Mouse (Mus musculus) midbrain, embryonic 15.5 days (tissue): Measurements from ENCODE around the gene Mfsd2a. TPM values are rescaled to one million over a fixed set of nuclear protein-coding genes. Genes with fewer than 3 reads are reported as not detected.

Experiments
- ATAC-seq: fragments of 200-750 bp; cut with Nextera tagmentation; replicated peaks from 2 replicates; pipeline ENCODE4 v1.8.0; 2017; ENCODE audit warnings: moderate TSS enrichment
- H3K27ac ChIP-seq: fragments of 300-500 bp; sonication (generic); 2 replicates; pipeline ENCODE4 v1.5.1; 2015; ENCODE audit warnings: mild to moderate bottlenecking, inconsistent platforms
- H3K27me3 ChIP-seq: fragments of 300-500 bp; sonication (generic); replicated peaks from 2 replicates; pipeline ENCODE4 v1.6.1; 2015; ENCODE audit warnings: inconsistent platforms
- H3K36me3 ChIP-seq: fragments of 300-500 bp; sonication (generic); replicated peaks from 2 replicates; pipeline ENCODE4 v1.6.1; 2015; ENCODE audit warnings: inconsistent platforms
- H3K4me1 ChIP-seq: fragments of 300-500 bp; sonication (generic); 2 replicates; pipeline ENCODE4 v1.6.1; 2015; ENCODE audit warnings: inconsistent platforms
- H3K4me2 ChIP-seq: fragments of 300-500 bp; sonication (generic); 2 replicates; pipeline ENCODE4 v1.6.1; 2015; ENCODE audit warnings: inconsistent platforms, mild to moderate bottlenecking, moderate library complexity
- H3K4me3 ChIP-seq: fragments of 300-500 bp; sonication (generic); 2 replicates; pipeline ENCODE4 v1.5.1; 2015; ENCODE audit warnings: mild to moderate bottlenecking, inconsistent platforms
- H3K9ac ChIP-seq: fragments of 300-500 bp; sonication (generic); 2 replicates; pipeline ENCODE4 v1.6.1; 2015; ENCODE audit warnings: mild to moderate bottlenecking, inconsistent platforms
- H3K9me3 ChIP-seq: fragments of 300-500 bp; sonication (generic); 2 replicates; pipeline ENCODE4 v1.6.1; 2016; ENCODE audit warnings: inconsistent platforms
- WGBS: fragments of 180-500 bp; shearing (Covaris S2); methylation state at CpG from one replicate; pipeline ENCODE4 v1.1.7; 2015; ENCODE audit warnings: mixed read lengths; 5-methylcytosine and 5-hydroxymethylcytosine counted together
- polyA plus RNA-seq: library from polyadenylated mRNA; unstranded; fragments of >200 nt; fragmentation: Nextera tagmentation; extraction: Ambion mirVana; gene quantifications from 2 replicates; pipeline ENCODE4 v1.2.1, GENCODE M21; 2015

Gene Mfsd2a
- polyA plus RNA-seq, 1 experiment from 2014 or later, result 36.0 TPM

- H3K4me3 ChIP-seq, result no peak overlapping the region
- no peak for ATAC-seq
- H3K27me3 ChIP-seq, result no peaks in the 10 kb centered on the region
- H3K4me1 ChIP-seq, result no peaks in the 10 kb centered on the region
- 89% methylated on average over 15 of the region's 15 CpGs for WGBS
- no peaks in the 10 kb centered on the region for H3K9me3 ChIP-seq
- no peak overlapping the region for H3K4me2 ChIP-seq
- no peaks in the 10 kb centered on the region for H3K36me3 ChIP-seq
- no peak overlapping the region for H3K27ac ChIP-seq
- no peak overlapping the region for H3K9ac ChIP-seq
Observed at GRCm38 (mm10) chr4:122923392-122924344, 37.3 kb downstream of the Mfsd2a start.

GRCm38 (mm10) chr4:122922841-122923240 lies 38.1 kb downstream of the Mfsd2a start:
- H3K9ac ChIP-seq, result no peak overlapping the region
- ATAC-seq, result no peak
- no peaks in the 10 kb centered on the region for H3K27me3 ChIP-seq
- no peak overlapping the region for H3K27ac ChIP-seq
- H3K36me3 ChIP-seq, result no peaks in the 10 kb centered on the region
- no peak overlapping the region for H3K4me3 ChIP-seq
- H3K4me1 ChIP-seq, result no peaks in the 10 kb centered on the region
- no peaks in the 10 kb centered on the region for H3K9me3 ChIP-seq
- 0% methylated on average over 1 of the region's 1 CpGs for WGBS
- H3K4me2 ChIP-seq, result no peak overlapping the region

GRCm38 (mm10) chr4:122915985-122916384 lies 45.0 kb downstream of the Mfsd2a start:
- Histone ChIP-seq H3K36me3 (no peaks in the 10 kb centered on the region), H3K4me2 (no peak overlapping the region), H3K4me3 (no peak overlapping the region), H3K4me1 (no peaks in the 10 kb centered on the region), H3K27me3 (no peaks in the 10 kb centered on the region), H3K27ac (no peak overlapping the region), H3K9ac (no peak overlapping the region), H3K9me3 (no peaks in the 10 kb centered on the region)
- no peak for ATAC-seq
- WGBS, result 85% methylated on average over 4 of the region's 4 CpGs

- Histone ChIP-seq H3K9me3 (no peaks in the 10 kb centered on the region), H3K4me2 (no peak overlapping the region), H3K4me1 (peaks cover 7% of the 10 kb centered on the region; the same call in 1 of the 2 replicates), H3K27me3 (no peaks in the 10 kb centered on the region), H3K9ac (no peak overlapping the region), H3K27ac (no peak overlapping the region), H3K4me3 (no peak overlapping the region), H3K36me3 (no peaks in the 10 kb centered on the region)
- WGBS, result 73% methylated on average over 7 of the region's 7 CpGs
- ATAC-seq, result no peak
Observed at GRCm38 (mm10) chr4:122914186-122914585, 46.8 kb downstream of the Mfsd2a start.

GRCm38 (mm10) chr4:122912613-122913012 lies 48.4 kb downstream of the Mfsd2a start:
- no peaks in the 10 kb centered on the region for H3K9me3 ChIP-seq
- H3K9ac ChIP-seq, result no peak overlapping the region
- WGBS, result 77% methylated on average over 5 of the region's 5 CpGs
- no peaks in the 10 kb centered on the region for H3K36me3 ChIP-seq
- no peak overlapping the region for H3K27ac ChIP-seq
- no peak for ATAC-seq
- H3K4me2 ChIP-seq, result no peak overlapping the region
- no peaks in the 10 kb centered on the region for H3K27me3 ChIP-seq
- H3K4me1 ChIP-seq, result peaks cover 13% of the 10 kb centered on the region; the same call in 1 of the 2 replicates
- H3K4me3 ChIP-seq, result no peak overlapping the region

GRCm38 (mm10) chr4:122910577-122910976 lies 50.4 kb downstream of the Mfsd2a start:
- Histone ChIP-seq H3K36me3 (no peaks in the 10 kb centered on the region), H3K4me2 (no peak overlapping the region), H3K4me1 (peaks cover 13% of the 10 kb centered on the region; the same call in 1 of the 2 replicates), H3K9me3 (no peaks in the 10 kb centered on the region), H3K9ac (no peak overlapping the region), H3K27me3 (no peaks in the 10 kb centered on the region), H3K27ac (no peak overlapping the region), H3K4me3 (no peak overlapping the region)
- WGBS, result 61% methylated on average over 6 of the region's 6 CpGs
- no peak for ATAC-seq

- H3K4me3 ChIP-seq, result no peak overlapping the region
- no peaks in the 10 kb centered on the region for H3K36me3 ChIP-seq
- WGBS, result 13% methylated on average over 12 of the region's 12 CpGs
- H3K4me1 ChIP-seq, result peaks cover 13% of the 10 kb centered on the region; the same call in 1 of the 2 replicates
- no peaks in the 10 kb centered on the region for H3K9me3 ChIP-seq
- peak overlapping the region; percentile 42 for H3K4me2 ChIP-seq
- H3K27ac ChIP-seq, result peak overlapping the region; percentile 49; the same call in 1 of the 2 replicates
- peak; percentile 84 for ATAC-seq
- no peaks in the 10 kb centered on the region for H3K27me3 ChIP-seq
- H3K9ac ChIP-seq, result no peak overlapping the region
Observed at GRCm38 (mm10) chr4:122909572-122910189, 51.3 kb downstream of the Mfsd2a start.

GRCm38 (mm10) chr4:122905359-122905758 lies 55.6 kb downstream of the Mfsd2a start:
- no peaks in the 10 kb centered on the region for H3K27me3 ChIP-seq
- H3K27ac ChIP-seq, result no peak overlapping the region
- ATAC-seq, result no peak
- 88% methylated on average over 10 of the region's 10 CpGs for WGBS
- no peaks in the 10 kb centered on the region for H3K36me3 ChIP-seq
- H3K9ac ChIP-seq, result no peak overlapping the region
- no peak overlapping the region for H3K4me3 ChIP-seq
- peaks cover 13% of the 10 kb centered on the region; the same call in 1 of the 2 replicates for H3K4me1 ChIP-seq
- H3K9me3 ChIP-seq, result no peaks in the 10 kb centered on the region
- H3K4me2 ChIP-seq, result no peak overlapping the region

- Histone ChIP-seq H3K27me3 (no peaks in the 10 kb centered on the region), H3K9me3 (no peaks in the 10 kb centered on the region), H3K4me1 (peaks cover under 1% of the 10 kb centered on the region; the same call in 1 of the 2 replicates), H3K4me2 (no peak overlapping the region), H3K27ac (no peak overlapping the region), H3K9ac (no peak overlapping the region), H3K4me3 (no peak overlapping the region), H3K36me3 (no peaks in the 10 kb centered on the region)
- ATAC-seq, result no peak
- 97% methylated on average over 3 of the region's 3 CpGs for WGBS
Observed at GRCm38 (mm10) chr4:122903709-122904108, 57.3 kb downstream of the Mfsd2a start.

- no peak overlapping the region for H3K4me3 ChIP-seq
- WGBS, result 39% methylated on average over 6 of the region's 6 CpGs
- H3K4me1 ChIP-seq, result no peaks in the 10 kb centered on the region
- H3K9ac ChIP-seq, result no peak overlapping the region
- H3K9me3 ChIP-seq, result no peaks in the 10 kb centered on the region
- H3K27me3 ChIP-seq, result no peaks in the 10 kb centered on the region
- H3K27ac ChIP-seq, result no peak overlapping the region
- no peaks in the 10 kb centered on the region for H3K36me3 ChIP-seq
- no peak for ATAC-seq
- H3K4me2 ChIP-seq, result no peak overlapping the region
Observed at GRCm38 (mm10) chr4:122902156-122902555, 58.8 kb downstream of the Mfsd2a start.

GRCm38 (mm10) chr4:122898313-122898712 lies 62.7 kb downstream of the Mfsd2a start:
- Histone ChIP-seq H3K27ac (no peak overlapping the region), H3K4me1 (no peaks in the 10 kb centered on the region), H3K27me3 (no peaks in the 10 kb centered on the region), H3K4me2 (no peak overlapping the region), H3K4me3 (no peak overlapping the region), H3K9ac (no peak overlapping the region), H3K36me3 (no peaks in the 10 kb centered on the region), H3K9me3 (no peaks in the 10 kb centered on the region)
- 13% methylated on average over 5 of the region's 5 CpGs for WGBS
- 0 out of 2 replicates have a peak, but pooled peaks have one; percentile 39 for ATAC-seq

- no peaks in the 10 kb centered on the region for H3K36me3 ChIP-seq
- H3K4me1 ChIP-seq, result no peaks in the 10 kb centered on the region
- no peak overlapping the region for H3K27ac ChIP-seq
- no peaks in the 10 kb centered on the region for H3K9me3 ChIP-seq
- H3K9ac ChIP-seq, result no peak overlapping the region
- no peak overlapping the region for H3K4me2 ChIP-seq
- no peaks in the 10 kb centered on the region for H3K27me3 ChIP-seq
- H3K4me3 ChIP-seq, result no peak overlapping the region
- 88% methylated on average over 4 of the region's 4 CpGs for WGBS
- ATAC-seq, result no peak
Observed at GRCm38 (mm10) chr4:122897750-122898149, 63.2 kb downstream of the Mfsd2a start.
